Mouse (Mus musculus) olfactory bulb, adult 2 months (tissue): ENCODE data around the gene Alcam. TPM values are rescaled to one million over a fixed set of nuclear protein-coding genes. Genes with fewer than 3 reads are reported as not detected.

ENCODE experiments used
- H3K27ac ChIP-seq: fragments of 200-500 bp; 2 replicates; pipeline ENCODE4 v1.5.1; 2012; ENCODE audit warnings: low read depth, low read length; ENCODE audit not compliant: insufficient read depth
- H3K4me1 ChIP-seq: fragments of 200-500 bp; 2 replicates; pipeline ENCODE4 v1.6.1; 2012; ENCODE audit warnings: low read length; ENCODE audit not compliant: control insufficient read depth, insufficient read depth
- H3K4me3 ChIP-seq: fragments of 200-500 bp; 2 replicates; pipeline ENCODE4 v1.5.1; 2012; ENCODE audit warnings: mild to moderate bottlenecking, low read depth, low read length, moderate library complexity; ENCODE audit not compliant: insufficient read depth
- CTCF ChIP-seq: fragments of 200-500 bp; IDR thresholded peaks from 2 replicates; pipeline ENCODE4 v1.5.1; 2012; ENCODE audit warnings: low read depth, mild to moderate bottlenecking, low read length, moderate library complexity; ENCODE audit not compliant: insufficient read depth
- POLR2A ChIP-seq: fragments of 200-500 bp; IDR thresholded peaks from 2 replicates; pipeline ENCODE4 v1.6.1; 2012; ENCODE audit warnings: mild to moderate bottlenecking, low read depth, low read length, moderate library complexity; ENCODE audit not compliant: insufficient read depth
- whole genome bisulfite sequencing: fragments of 180-500 bp; shearing (Covaris S2); methylation state at CpG from one replicate; pipeline ENCODE4 v1.1.7; 2018; 5-methylcytosine and 5-hydroxymethylcytosine counted together
- polyA plus RNA-seq: library from polyadenylated mRNA; stranded (reverse); fragments of >200 nt; gene quantifications from 2 replicates; pipeline ENCODE4 v1.2.4, GENCODE M21; 2012; ENCODE audit warnings: low replicate concordance; ENCODE audit not compliant: missing spikeins, insufficient read depth, insufficient read length

Alcam gene
- polyA plus RNA-seq, 1 experiment, result not detected

GRCm38 (mm10) chr16:52449889-52450244 lies 4.0 kb downstream of the Alcam start:
- H3K4me1 ChIP-seq, result 0 out of 2 replicates have a peak, but pooled peaks cover 7% of the 10 kb centered on the region
- peak overlapping the region; percentile 51 for H3K4me3 ChIP-seq
- no peak for TF ChIP-seq POLR2A
- WGBS, result 13% methylated on average over 3 of the region's 3 CpGs
- H3K27ac ChIP-seq, result 0 out of 2 replicates have a peak overlapping the region, but pooled peaks have one; percentile 9

GRCm38 (mm10) chr16:52445984-52446383 lies 7.9 kb downstream of the Alcam start:
- Histone ChIP-seq H3K4me3 (no peak overlapping the region), H3K4me1 (no peaks in the 10 kb centered on the region), H3K27ac (no peak overlapping the region)
- 98% methylated on average over 3 of the region's 3 CpGs for WGBS
- TF ChIP-seq POLR2A (no peak), CTCF (no peak)

- 66% methylated on average over 9 of the region's 9 CpGs for WGBS
- no peaks in the 10 kb centered on the region for H3K4me1 ChIP-seq
- H3K4me3 ChIP-seq, result no peak overlapping the region
- H3K27ac ChIP-seq, result no peak overlapping the region
- no peak for TF ChIP-seq CTCF
- no peak for TF ChIP-seq POLR2A
Measured at GRCm38 (mm10) chr16:52443635-52444505, 10.0 kb downstream of the Alcam start.

- no peak overlapping the region for H3K27ac ChIP-seq
- TF ChIP-seq CTCF, result no peak
- TF ChIP-seq POLR2A, result no peak
- 79% methylated on average over 1 of the region's 1 CpGs for WGBS
Measured at GRCm38 (mm10) chr16:52443055-52443454, 10.8 kb downstream of the Alcam start.

GRCm38 (mm10) chr16:52439600-52439999 lies 14.3 kb downstream of the Alcam start:
- Histone ChIP-seq H3K27ac (no peak overlapping the region), H3K4me1 (no peaks in the 10 kb centered on the region), H3K4me3 (no peak overlapping the region)
- TF ChIP-seq CTCF (no peak), POLR2A (no peak)

More at GRCm38 (mm10) chr16:52443055-52443454, 10.8 kb downstream of the Alcam start:
- H3K4me1 ChIP-seq, result no peaks in the 10 kb centered on the region
- H3K4me3 ChIP-seq, result no peak overlapping the region

GRCm38 (mm10) chr16:52439007-52439406 lies 14.9 kb downstream of the Alcam start:
- WGBS, result 90% methylated on average over 6 of the region's 6 CpGs
- TF ChIP-seq POLR2A, result no peak
- TF ChIP-seq CTCF, result no peak
- Histone ChIP-seq H3K27ac (no peak overlapping the region), H3K4me1 (no peaks in the 10 kb centered on the region), H3K4me3 (no peak overlapping the region)

GRCm38 (mm10) chr16:52438216-52438904 lies 15.5 kb downstream of the Alcam start:
- 78% methylated on average over 6 of the region's 6 CpGs for WGBS
- Histone ChIP-seq H3K4me1 (no peaks in the 10 kb centered on the region), H3K4me3 (no peak overlapping the region), H3K27ac (no peak overlapping the region)
- TF ChIP-seq POLR2A (no peak), CTCF (no peak)

GRCm38 (mm10) chr16:52433189-52433588 lies 20.7 kb downstream of the Alcam start:
- Histone ChIP-seq H3K4me3 (no peak overlapping the region), H3K27ac (no peak overlapping the region), H3K4me1 (no peaks in the 10 kb centered on the region)
- TF ChIP-seq CTCF, result no peak
- TF ChIP-seq POLR2A, result no peak
- 81% methylated on average over 11 of the region's 11 CpGs for WGBS

GRCm38 (mm10) chr16:52432072-52432471 lies 21.8 kb downstream of the Alcam start:
- no peak overlapping the region for H3K27ac ChIP-seq
- no peak overlapping the region for H3K4me3 ChIP-seq
- 78% methylated on average over 1 of the region's 1 CpGs for WGBS
- TF ChIP-seq POLR2A (no peak), CTCF (no peak)
- no peaks in the 10 kb centered on the region for H3K4me1 ChIP-seq
